16 mouse cellular contexts compared by ENCODE assay signal in genomic region chr5:30442196-30442595, GRCm38 (mm10). TPM values are rescaled to one million over a fixed set of nuclear protein-coding genes. Genes with fewer than 3 reads are reported as not detected.
DNase-seq lines count a peak whose midpoint lies in the region; ATAC-seq lines count a peak whose summit lies in the region.
"Had no signal": no experiment of that assay in that cellular context is flagged by ENCODE, and none has a peak within 500 bp of the region (broad histone marks: within the 10 kb centered on the region; RNA-seq: fewer than 3 reads in every experiment).

No protein-coding gene starts in this region.

- DNase-seq in frontal cortex, postnatal 10 days (ENCODE audit: low spot score in 2 of 2), result no peak
- DNase-seq in layer of hippocampus, adult 9-11 months, result peak; percentile 12
- DNase-seq in layer of hippocampus, postnatal 14 days (ENCODE audit: low spot score in 2 of 2), result no peak
- DNase-seq in 416B (ENCODE audit: low read depth) (peak; percentile 26), R1 (ENCODE audit: low read depth, low spot score) (peak; percentile 27)
- DNase-seq in urinary bladder, adult 2 months (ENCODE audit: low spot score), result no peak
- DNase-seq in thymus, postnatal 0 days (ENCODE audit: low spot score), result no peak
- DNase-seq: gastrocnemius, postnatal 10 days; kidney, postnatal 14 days; left cerebral cortex, postnatal 4 days; thymus, postnatal 14 days had no signal

- ATAC-seq in frontal cortex, adult (ENCODE audit: low TSS enrichment), result peak; percentile 88
- ATAC-seq: activated CD4-positive, CD25-positive, alpha-beta regulatory T cell, adult 4 months; midbrain, embryonic 16.5 days had no signal

RNA-seq across cellular contexts. Expression of gene Otof, which starts 19.5 kb away (rescaled TPM):
- total RNA-seq in layer of hippocampus, postnatal 14 days (2021), result 1 to 10 TPM; 3.5 to 5.5 TPM
- polyA plus RNA-seq in urinary bladder, adult 2 months (2012; rRNA removed), result 0.11 and 0.13 TPM in 2 replicates
- 0.16 and 0.17 TPM in 2 replicates for polyA plus RNA-seq in thymus, postnatal 0 days (2015; fragmentation: Nextera tagmentation; extraction: Ambion mirVana)
- total RNA-seq: common myeloid progenitor, adult 5-6 weeks; hematopoietic stem cell, adult 5-6 weeks had no signal
- polyA plus RNA-seq: activated CD4-positive, CD25-positive, alpha-beta regulatory T cell, adult 4 months had no signal

RNA-seq across cellular contexts. Expression of gene 1700001C02Rik, which starts 23.7 kb away (rescaled TPM):
- total RNA-seq in layer of hippocampus, postnatal 14 days (2021), result under 1 TPM in 1 of 2 experiments, not detected in 1; 0.65 TPM
- polyA plus RNA-seq in urinary bladder, adult 2 months (2012; rRNA removed), result 0.10 TPM in 2 replicates
- 0.66 and 1.4 TPM in 2 replicates for polyA plus RNA-seq in thymus, postnatal 0 days (2015; fragmentation: Nextera tagmentation; extraction: Ambion mirVana)
- total RNA-seq: common myeloid progenitor, adult 5-6 weeks; gastrocnemius, postnatal 10 days; hematopoietic stem cell, adult 5-6 weeks; left cerebral cortex, postnatal 4 days had no signal
- polyA plus RNA-seq: activated CD4-positive, CD25-positive, alpha-beta regulatory T cell, adult 4 months had no signal

Comparison
In these comparisons a context has a peak if more than half of its experiments do, and no peak if none do; other contexts are left out.
1. DNase-seq: peak in layer of hippocampus, adult 9-11 months (single experiment), 416B (single experiment) and R1 (single experiment); none in frontal cortex, postnatal 10 days (0 of 2), layer of hippocampus, postnatal 14 days (0 of 2), urinary bladder, adult 2 months (single experiment) and thymus, postnatal 0 days (single experiment).